Mouse (Mus musculus): ENCODE data around the gene Flvcr1. TPM values are rescaled to one million over a fixed set of nuclear protein-coding genes. Genes with fewer than 3 reads are reported as not detected.

Flvcr1 gene
- total and polyA plus RNA-seq, 3 experiments = 37.5 to 86.8 (median 47.9) TPM

DNA sequence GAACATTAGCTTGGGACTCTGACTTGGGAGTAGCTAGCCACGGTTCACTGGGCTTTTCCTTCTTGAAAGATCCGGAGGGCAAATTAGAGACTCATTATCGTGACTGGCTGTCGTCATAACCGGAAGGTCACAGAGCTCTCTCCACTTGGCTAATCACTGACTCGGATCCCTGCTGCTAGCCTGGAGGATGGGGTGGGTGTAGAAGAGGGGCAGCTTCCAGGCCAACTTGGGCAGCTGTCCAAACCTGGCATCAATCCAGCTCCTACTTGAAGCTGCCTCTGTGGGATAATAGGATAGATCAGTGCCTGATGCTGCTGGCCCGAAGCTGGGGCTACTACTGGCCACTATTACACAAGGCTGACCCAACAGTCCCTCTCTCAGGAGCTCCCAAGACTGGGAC is 30.4 kb downstream of the Flvcr1 start:
- no peak for DNase-seq (ENCODE audit: extremely low read depth)
- Histone ChIP-seq H3K9me3 (replicated peaks; ENCODE audit: low read length) (peaks cover 9% of the 10 kb centered on the region), H3K9ac (ENCODE audit: insufficient read depth, low read depth) (no peak overlapping the region), H3K79me2 (replicated peaks; ENCODE audit: control insufficient read depth, extremely low read depth, insufficient read depth, poor library complexity, severe bottlenecking) (no peaks in the 10 kb centered on the region), H3K4me2 (ENCODE audit: insufficient read depth, low read depth, poor library complexity, severe bottlenecking) (no peak overlapping the region), H3K4me1 (ENCODE audit: control insufficient read depth in 1 of 2, insufficient read depth in 2 of 2) (peaks cover 0 to 5% of the 10 kb centered on the region in 2 experiments; a peak in 1 of 4 replicates), H3K36me3 (replicated peaks in 1 of 2; ENCODE audit: control insufficient read depth in 1 of 2, insufficient read depth in 1 of 2, low read length in 1 of 2) (peaks cover 0 to under 1% of the 10 kb centered on the region in 2 experiments), H3K27me3 (replicated peaks) (no peaks in the 10 kb centered on the region), H3K4me3 (replicated peaks in 1 of 3; ENCODE audit: low read depth in 2 of 3, low read length in 2 of 3, poor library complexity in 1 of 3) (no peak overlapping the region), H3K27ac (ENCODE audit: insufficient read depth, low read depth) (no peak overlapping the region)
- in situ Hi-C loops (cut with MboI; ENCODE audit: low pct_ligation_motif_present, low pct_unique_long_range_greater_than_20kb, low sequenced_read_pairs) (no loop called here), dilution Hi-C loops (cut with MboI; ENCODE audit: extremely low pct_ligation_motif_present, extremely low pct_unique_long_range_greater_than_20kb, low sequenced_read_pairs) (no loop called here)
- TF ChIP-seq E2F4 (IDR thresholded peaks at IDR 0.05; ENCODE audit: insufficient replicate concordance, low read depth, low read length) = no peak
- TF ChIP-seq RAD21 (IDR thresholded peaks at IDR 0.05; ENCODE audit: low read depth, low read length) = no peak
- TF ChIP-seq MYC (IDR thresholded peaks at IDR 0.05; ENCODE audit: low read depth, low read length) = no peak
- TF ChIP-seq MAX (IDR thresholded peaks at IDR 0.05; ENCODE audit: low read length) = no peak
- no peak for TF ChIP-seq JUN (IDR thresholded peaks at IDR 0.05; ENCODE audit: insufficient read depth, low read depth, low read length)
- no peak for TF ChIP-seq BHLHE40 (IDR thresholded peaks at IDR 0.05; ENCODE audit: low read depth, low read length)
- no peak for TF ChIP-seq USF1 (IDR thresholded peaks at IDR 0.05; ENCODE audit: low read depth, low read length)
- TF ChIP-seq MAZ (IDR thresholded peaks at IDR 0.05; ENCODE audit: low read depth, low read length) = no peak
- no peak for TF ChIP-seq JUND (conservative IDR thresholded peaks at IDR 0.05; ENCODE audit: low read depth, low read length)
- no peak for TF ChIP-seq ZKSCAN1 (IDR thresholded peaks at IDR 0.05; ENCODE audit: borderline replicate concordance, low read depth, low read length)
- no peak for TF ChIP-seq ZNF384 (IDR thresholded peaks at IDR 0.05; ENCODE audit: low read depth, low read length)
- TF ChIP-seq CTCF (conservative IDR thresholded peaks at IDR 0.05 in 1 of 2, IDR thresholded peaks at IDR 0.05 in 1 of 2; ENCODE audit: low read depth in 2 of 2, low read length in 2 of 2) = no peak
- TF ChIP-seq NRF1 (IDR thresholded peaks at IDR 0.05; ENCODE audit: low read depth, low read length) = no peak

- no peaks in the 10 kb centered on the region for H3K36me3 ChIP-seq (replicated peaks in 1 of 2; ENCODE audit: control insufficient read depth in 1 of 2, insufficient read depth in 1 of 2, low read length in 1 of 2)
- TF ChIP-seq RAD21 (IDR thresholded peaks at IDR 0.05; ENCODE audit: low read depth, low read length) (peak; percentile 70), SMC3 (IDR thresholded peaks at IDR 0.05; ENCODE audit: low read depth, low read length) (peak; percentile 74), JUND (conservative IDR thresholded peaks at IDR 0.05; ENCODE audit: low read depth, low read length) (no peak), EP300 (IDR thresholded peaks at IDR 0.05; ENCODE audit: low read length) (no peak), KAT2A (IDR thresholded peaks at IDR 0.05; ENCODE audit: insufficient replicate concordance, low read length) (no peak), CTCF (conservative IDR thresholded peaks at IDR 0.05 in 1 of 2, IDR thresholded peaks at IDR 0.05 in 1 of 2; ENCODE audit: low read depth in 2 of 2, low read length in 2 of 2) (peak; percentile 39 to 65; a peak in 3 of 4 replicates), MYC (IDR thresholded peaks at IDR 0.05; ENCODE audit: low read depth, low read length) (no peak), ELF1 (IDR thresholded peaks at IDR 0.05; ENCODE audit: low read depth, low read length) (no peak)
- H3K4me1 ChIP-seq (ENCODE audit: control insufficient read depth in 1 of 2, insufficient read depth in 2 of 2) = peaks cover 5 to 27% of the 10 kb centered on the region in 2 experiments; a peak in 3 of 4 replicates
- H3K27me3 ChIP-seq (replicated peaks) = no peaks in the 10 kb centered on the region
- no peak overlapping the region for H3K27ac ChIP-seq (ENCODE audit: insufficient read depth, low read depth)
- dilution Hi-C loops (cut with MboI; ENCODE audit: extremely low pct_ligation_motif_present, extremely low pct_unique_long_range_greater_than_20kb, low sequenced_read_pairs) = no loop called here
- no peak overlapping the region for H3K4me2 ChIP-seq (ENCODE audit: insufficient read depth, low read depth, poor library complexity, severe bottlenecking)
- no peak overlapping the region for H3K4me3 ChIP-seq (replicated peaks in 1 of 3; ENCODE audit: low read depth in 2 of 3, low read length in 2 of 3, poor library complexity in 1 of 3)
- no peak for DNase-seq (ENCODE audit: extremely low read depth)
- no peaks in the 10 kb centered on the region for H3K79me2 ChIP-seq (replicated peaks; ENCODE audit: control insufficient read depth, extremely low read depth, insufficient read depth, poor library complexity, severe bottlenecking)
- no peaks in the 10 kb centered on the region for H3K9me3 ChIP-seq (replicated peaks; ENCODE audit: low read length)
- in situ Hi-C loops (cut with MboI; ENCODE audit: low pct_ligation_motif_present, low pct_unique_long_range_greater_than_20kb, low sequenced_read_pairs) = no loop called here
- no peak overlapping the region for H3K9ac ChIP-seq (ENCODE audit: insufficient read depth, low read depth)
Measured at GRCm38 (mm10) chr1:190989437-190990082, 36.4 kb downstream of the Flvcr1 start.
